Mouse (Mus musculus) forebrain, embryonic 14.5 days (tissue): ENCODE data around the gene Plin5. TPM values are rescaled to one million over a fixed set of nuclear protein-coding genes. Genes with fewer than 3 reads are reported as not detected.
"Not testable (repeated sequence)": the region's sequence is repeated elsewhere in the genome, so short reads cannot be mapped to it uniquely, and the experiment has no call there.

ENCODE experiments used
- ATAC-seq: fragments of 200-750 bp; cut with Nextera tagmentation; 2 replicates; pipeline ENCODE4 v1.8.0; 2017; ENCODE audit warnings: mild to moderate bottlenecking, moderate library complexity
- DNase-seq: peaks from one replicate; pipeline ENCODE4 v3.0.0-alpha.2; 2015; ENCODE audit warnings: low spot score
- H3K27ac ChIP-seq: fragments of 300-500 bp; sonication (generic); 2 replicates; pipeline ENCODE4 v1.5.1; 2014; ENCODE audit warnings: low read depth, mild to moderate bottlenecking, control low read depth, low read length, moderate library complexity
- H3K27me3 ChIP-seq: fragments of 300-500 bp; sonication (generic); replicated peaks from 2 replicates; pipeline ENCODE4 v1.6.1; 2014; ENCODE audit warnings: low read length, control low read depth, mixed read lengths; ENCODE audit not compliant: control insufficient read depth, insufficient read depth
- H3K36me3 ChIP-seq: fragments of 300-500 bp; sonication (generic); 2 replicates; pipeline ENCODE4 v1.6.1; 2014; ENCODE audit warnings: low read length, control low read depth; ENCODE audit not compliant: control insufficient read depth, insufficient read depth
- H3K4me1 ChIP-seq: fragments of 300-500 bp; sonication (generic); 2 replicates; pipeline ENCODE4 v1.6.1; 2014; ENCODE audit warnings: antibody characterized with exemption, low read length, control low read depth; ENCODE audit not compliant: control insufficient read depth, insufficient read depth
- H3K4me2 ChIP-seq: fragments of 300-500 bp; sonication (generic); 2 replicates; pipeline ENCODE4 v1.6.1; 2014; ENCODE audit warnings: mild to moderate bottlenecking, control low read depth, low read length
- H3K4me3 ChIP-seq: fragments of 300-500 bp; sonication (generic); 2 replicates; pipeline ENCODE4 v1.5.1; 2014; ENCODE audit warnings: low read depth, low read length, control low read depth
- H3K9ac ChIP-seq: fragments of 300-500 bp; sonication (generic); 2 replicates; pipeline ENCODE4 v1.6.1; 2014; ENCODE audit warnings: mild to moderate bottlenecking, low read length, control low read depth, moderate library complexity
- H3K9me3 ChIP-seq: fragments of 300-500 bp; sonication (generic); replicated peaks from 2 replicates; pipeline ENCODE4 v1.6.1; 2016; ENCODE audit warnings: low read length, control low read depth, mixed read lengths; ENCODE audit not compliant: control insufficient read depth
- WGBS: fragments of 180-500 bp; shearing (Covaris S2); extraction: QIAGEN DNeasy Blood & Tissue Kit; methylation state at CpG from one replicate; pipeline ENCODE4 v1.1.7; 2014; 5-methylcytosine and 5-hydroxymethylcytosine counted together
- polyA plus RNA-seq: library from polyadenylated mRNA; unstranded; fragments of >200 nt; fragmentation: Nextera tagmentation; extraction: Ambion mirVana; gene quantifications from 2 replicates; pipeline ENCODE4 v1.2.1, GENCODE M21; 2014

The Plin5 gene
- polyA plus RNA-seq, 1 experiment from 2014 or later, result 0.42 TPM

GRCm38 (mm10) chr17:56074097-56074826 lies 43.1 kb downstream of the Plin5 start:
- Histone ChIP-seq H3K4me1 (peaks cover 11% of the 10 kb centered on the region), H3K4me2 (peak overlapping the region; percentile 70), H3K9ac (peak overlapping the region; percentile 72), H3K9me3 (no peaks in the 10 kb centered on the region), H3K4me3 (peak overlapping the region; percentile 47), H3K27me3 (no peaks in the 10 kb centered on the region), H3K36me3 (peaks cover 41% of the 10 kb centered on the region), H3K27ac (peak overlapping the region; percentile 76)
- peak; percentile 4 for ATAC-seq
- DNase-seq, result peak; percentile 71
- WGBS, result 11% methylated on average over 22 of the region's 22 CpGs

GRCm38 (mm10) chr17:56072243-56072642 lies 45.2 kb downstream of the Plin5 start:
- no peak overlapping the region for H3K9ac ChIP-seq
- peaks cover 11% of the 10 kb centered on the region for H3K4me1 ChIP-seq
- H3K4me2 ChIP-seq, result no peak overlapping the region
- WGBS, result 94% methylated on average over 5 of the region's 5 CpGs
- DNase-seq (no peak), ATAC-seq (no peak)
- no peaks in the 10 kb centered on the region for H3K9me3 ChIP-seq
- no peaks in the 10 kb centered on the region for H3K27me3 ChIP-seq
- H3K36me3 ChIP-seq, result peaks cover 61% of the 10 kb centered on the region
- no peak overlapping the region for H3K27ac ChIP-seq
- no peak overlapping the region for H3K4me3 ChIP-seq

GRCm38 (mm10) chr17:56071126-56071525 lies 46.3 kb downstream of the Plin5 start:
- H3K9ac ChIP-seq, result no peak overlapping the region
- H3K27me3 ChIP-seq, result no peaks in the 10 kb centered on the region
- H3K9me3 ChIP-seq, result no peaks in the 10 kb centered on the region
- no peak for ATAC-seq
- peaks cover 11% of the 10 kb centered on the region for H3K4me1 ChIP-seq
- peaks cover 72% of the 10 kb centered on the region for H3K36me3 ChIP-seq
- no peak overlapping the region for H3K27ac ChIP-seq
- H3K4me3 ChIP-seq, result no peak overlapping the region
- no peak for DNase-seq
- no peak overlapping the region for H3K4me2 ChIP-seq

- H3K9ac ChIP-seq, result no peak overlapping the region
- DNase-seq (no peak), ATAC-seq (no peak)
- peaks cover 4% of the 10 kb centered on the region for H3K4me1 ChIP-seq
- H3K36me3 ChIP-seq, result peaks cover 90% of the 10 kb centered on the region
- H3K4me3 ChIP-seq, result no peak overlapping the region
- 94% methylated on average over 14 of the region's 14 CpGs for WGBS
- no peaks in the 10 kb centered on the region for H3K9me3 ChIP-seq
- H3K27me3 ChIP-seq, result no peaks in the 10 kb centered on the region
- no peak overlapping the region for H3K27ac ChIP-seq
- no peak overlapping the region for H3K4me2 ChIP-seq
Measured at GRCm38 (mm10) chr17:56069066-56069465, 48.3 kb downstream of the Plin5 start.

- no peak overlapping the region for H3K9ac ChIP-seq
- peaks cover 96% of the 10 kb centered on the region for H3K36me3 ChIP-seq
- no peak overlapping the region for H3K27ac ChIP-seq
- no peak for ATAC-seq
- H3K4me3 ChIP-seq, result no peak overlapping the region
- H3K4me1 ChIP-seq, result no peaks in the 10 kb centered on the region
- no peaks in the 10 kb centered on the region for H3K27me3 ChIP-seq
- no peak for DNase-seq
- H3K4me2 ChIP-seq, result no peak overlapping the region
- no peaks in the 10 kb centered on the region for H3K9me3 ChIP-seq
Measured at GRCm38 (mm10) chr17:56066451-56066850, 50.9 kb downstream of the Plin5 start.

- H3K4me1 ChIP-seq, H3K9me3 ChIP-seq, H3K27me3 ChIP-seq, H3K4me3 ChIP-seq, H3K4me2 ChIP-seq, H3K27ac ChIP-seq, DNase-seq, H3K9ac ChIP-seq, ATAC-seq: not testable (repeated sequence)
- peaks cover 95% of the 10 kb centered on the region for H3K36me3 ChIP-seq
- 84% methylated on average over 6 of the region's 6 CpGs for WGBS
Measured at GRCm38 (mm10) chr17:56065715-56066114, 51.7 kb downstream of the Plin5 start.

GRCm38 (mm10) chr17:56062081-56062480 lies 55.3 kb downstream of the Plin5 start:
- Histone ChIP-seq H3K27ac (no peak overlapping the region), H3K27me3 (no peaks in the 10 kb centered on the region), H3K4me2 (no peak overlapping the region), H3K9me3 (no peaks in the 10 kb centered on the region), H3K4me3 (no peak overlapping the region), H3K36me3 (peaks cover 91% of the 10 kb centered on the region), H3K9ac (no peak overlapping the region), H3K4me1 (no peaks in the 10 kb centered on the region)
- no peak for DNase-seq
- 92% methylated on average over 7 of the region's 7 CpGs for WGBS
- no peak for ATAC-seq

Other genes with a start within 250 kb of the Plin5 start
- gene Zfp119a, start 238.7 kb downstream of the Plin5 start, polyA plus RNA-seq, result 9.9 and 12.5 TPM in 2 replicates
- gene Zfp959, start 225.5 kb downstream of the Plin5 start, polyA plus RNA-seq, result 16.1 and 16.9 TPM in 2 replicates
- 9.8 and 10.3 TPM in 2 replicates for gene Zfp119b, start 168.1 kb downstream of the Plin5 start, polyA plus RNA-seq
- 2.6 and 3.8 TPM in 2 replicates for gene Ebi3, start 165.0 kb downstream of the Plin5 start, polyA plus RNA-seq
- 25.4 and 26.1 TPM in 2 replicates for gene Yju2, start 158.5 kb downstream of the Plin5 start, polyA plus RNA-seq
- 109 and 111 TPM in 2 replicates for gene Shd, start 147.1 kb downstream of the Plin5 start, polyA plus RNA-seq
- 106 and 121 TPM in 2 replicates for gene Fsd1, start 131.1 kb downstream of the Plin5 start, polyA plus RNA-seq
- gene Stap2, start 112.0 kb downstream of the Plin5 start, polyA plus RNA-seq, result 4.7 and 5.0 TPM in 2 replicates
- 170 TPM in 2 replicates for gene Mpnd, start 111.9 kb downstream of the Plin5 start, polyA plus RNA-seq
- 96.0 and 113 TPM in 2 replicates for gene Sh3gl1, start 81.0 kb downstream of the Plin5 start, polyA plus RNA-seq
- gene Chaf1a, start 77.2 kb downstream of the Plin5 start, polyA plus RNA-seq, result 6.8 and 6.9 TPM in 2 replicates
- gene Ubxn6, start 42.6 kb downstream of the Plin5 start, polyA plus RNA-seq, result 68.8 and 83.7 TPM in 2 replicates
- 81.5 and 109 TPM in 2 replicates for gene Hdgfl2, start 38.0 kb downstream of the Plin5 start, polyA plus RNA-seq
- gene Plin4, start 7.8 kb downstream of the Plin5 start, polyA plus RNA-seq, result 0.04 and 0.07 TPM in 2 replicates
- gene Lrg1, start 4.4 kb upstream of the Plin5 start, polyA plus RNA-seq, result not detected in 2 replicates
- 9.4 and 12.1 TPM in 2 replicates for gene Sema6b, start 22.7 kb upstream of the Plin5 start, polyA plus RNA-seq
- gene Tnfaip8l1, start 44.9 kb upstream of the Plin5 start, polyA plus RNA-seq, result 9.7 and 10.9 TPM in 2 replicates
- gene Mydgf, start 66.3 kb upstream of the Plin5 start, polyA plus RNA-seq, result 58.8 and 63.5 TPM in 2 replicates
- gene Dpp9, start 101.3 kb upstream of the Plin5 start, polyA plus RNA-seq, result 18.3 and 25.9 TPM in 2 replicates
- gene Fem1a, start 139.2 kb upstream of the Plin5 start, polyA plus RNA-seq, result 18.0 and 22.0 TPM in 2 replicates
- gene Ticam1, start 159.2 kb upstream of the Plin5 start, polyA plus RNA-seq, result 1.5 and 2.2 TPM in 2 replicates
- gene Plin3, start 175.3 kb upstream of the Plin5 start, polyA plus RNA-seq, result 15.3 and 17.8 TPM in 2 replicates
- gene Arrdc5, start 182.7 kb upstream of the Plin5 start, polyA plus RNA-seq, result not detected in 2 replicates
- gene Uhrf1, start 185.7 kb upstream of the Plin5 start, polyA plus RNA-seq, result 38.9 and 47.4 TPM in 2 replicates
- gene Kdm4b, start 208.5 kb upstream of the Plin5 start, polyA plus RNA-seq, result 41.7 and 58.5 TPM in 2 replicates